Mouse (Mus musculus): ENCODE data around the gene Ccdc71l.
A peak's percentile ranks its signal among the peaks of the same experiment; 100 is the strongest.

Gene Ccdc71l

GRCm38 (mm10) chr12:32378528-32379295 lies at the start of gene Ccdc71l:
Gene Ccdc71l, plus strand, starts transcription at chr12:32378704.
- DNase-seq (ENCODE audit: low spot score), result peak; percentile 72

- no peak for DNase-seq (ENCODE audit: low spot score)
These were observed 39.4 kb upstream of the Ccdc71l start for GRCm38 (mm10) chr12:32339078-32339477.

DNA sequence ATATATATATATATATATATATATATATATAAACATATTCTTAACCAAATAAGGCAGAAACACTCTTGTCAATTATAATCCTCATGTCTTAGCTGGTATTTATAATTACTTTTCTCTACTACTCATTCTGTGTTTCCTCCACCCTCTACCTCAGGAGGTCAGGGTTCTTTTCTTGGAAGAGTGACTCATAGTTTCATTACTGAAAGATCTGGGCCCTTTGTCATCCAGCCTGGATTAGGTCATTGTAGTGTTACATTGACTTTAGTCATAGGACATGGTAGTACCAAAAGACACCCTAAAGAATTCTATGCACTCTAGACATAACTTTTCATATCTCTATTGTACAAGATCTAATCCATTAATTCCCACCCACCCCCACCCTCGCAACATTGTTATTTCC lies 35.0 kb upstream of the Ccdc71l start:
- no peak for DNase-seq (ENCODE audit: low spot score)

DNA sequence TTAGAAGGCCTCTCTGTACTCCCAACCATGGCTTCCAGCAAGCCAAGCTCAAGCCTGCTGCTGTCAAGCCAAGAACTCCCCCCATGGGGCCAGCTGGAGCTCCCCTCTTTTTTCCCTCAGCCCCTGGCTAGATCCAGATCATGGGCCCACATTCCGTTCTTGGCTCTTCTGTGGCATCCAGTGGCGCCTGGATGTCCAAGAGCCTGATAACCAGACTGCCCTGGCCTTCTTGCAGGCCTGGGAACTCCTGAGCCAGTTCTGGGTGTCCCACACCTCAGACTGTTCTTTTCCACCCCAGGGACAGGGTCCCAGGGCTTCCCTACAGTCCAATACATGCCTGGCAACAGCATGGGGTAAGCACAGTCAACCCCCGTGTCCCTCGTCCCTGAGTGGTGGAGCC lies 32.4 kb upstream of the Ccdc71l start:
- no peak for DNase-seq (ENCODE audit: low spot score)

DNA sequence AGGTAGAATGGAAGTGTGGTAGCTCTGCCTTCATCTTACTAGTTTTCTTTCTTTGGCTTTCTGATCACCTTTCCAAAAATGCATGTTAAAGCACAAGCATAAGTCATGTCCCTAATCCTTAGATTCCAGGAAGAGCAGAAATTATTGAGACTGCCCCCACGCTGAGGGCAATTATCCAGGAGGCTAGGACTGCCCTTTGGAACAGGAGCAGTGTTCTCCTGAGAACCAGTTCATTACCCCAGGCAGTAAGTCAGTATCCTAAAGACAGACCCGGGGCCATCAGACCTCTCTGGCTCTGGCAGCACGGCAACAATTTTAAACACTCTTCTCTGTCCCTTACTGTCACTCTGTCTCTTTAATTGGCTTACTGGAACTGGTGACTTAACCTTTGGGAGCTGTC lies 30.0 kb upstream of the Ccdc71l start:
- DNase-seq (ENCODE audit: low spot score), result no peak

DNA sequence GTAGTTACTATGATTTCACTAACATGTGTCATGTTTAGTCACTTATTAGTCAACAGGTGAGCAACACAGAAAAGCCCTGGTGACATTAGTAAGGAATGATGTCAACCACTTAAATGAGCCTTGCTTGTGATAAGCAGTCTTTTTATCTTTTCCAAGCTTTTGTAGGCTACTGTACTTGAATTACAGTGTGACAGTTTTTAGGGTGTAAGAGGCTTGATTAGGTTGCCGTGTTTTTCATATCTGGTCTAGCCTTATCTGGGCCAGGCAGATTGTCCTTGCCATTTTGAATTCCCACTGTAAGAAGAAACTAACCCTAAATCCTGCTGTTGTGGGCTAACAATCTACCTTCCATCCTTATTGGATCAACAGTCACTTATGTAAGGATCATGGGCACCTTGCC lies 26.6 kb upstream of the Ccdc71l start:
- DNase-seq (ENCODE audit: low spot score), result no peak

DNA sequence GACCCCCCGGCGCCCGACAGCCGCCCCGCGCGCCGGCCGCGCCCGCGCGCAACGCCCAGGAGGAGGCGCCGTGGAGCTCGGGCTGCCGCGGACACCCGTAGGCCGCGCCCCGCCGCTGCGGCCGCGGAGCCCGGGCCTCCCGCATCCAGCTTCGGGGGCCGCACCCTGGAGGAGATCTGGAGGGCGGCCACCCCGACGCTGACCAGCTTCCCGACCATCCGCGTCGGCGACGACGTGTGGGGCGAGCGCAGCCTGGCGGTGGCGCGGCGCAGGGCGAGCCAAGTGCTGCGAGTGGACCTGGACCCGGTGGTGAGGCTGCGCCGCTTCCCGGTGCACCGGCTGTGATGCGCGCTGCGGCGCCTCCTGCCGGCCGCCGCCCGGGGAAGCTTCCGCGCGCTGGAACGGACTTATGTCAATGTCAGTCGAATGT lies 807 bp downstream of the Ccdc71l start:
- peak; percentile 74 for DNase-seq (ENCODE audit: low spot score)

- DNase-seq (ENCODE audit: low spot score), result no peak
These were observed 1.2 kb downstream of the Ccdc71l start for GRCm38 (mm10) chr12:32379731-32380130.

DNA sequence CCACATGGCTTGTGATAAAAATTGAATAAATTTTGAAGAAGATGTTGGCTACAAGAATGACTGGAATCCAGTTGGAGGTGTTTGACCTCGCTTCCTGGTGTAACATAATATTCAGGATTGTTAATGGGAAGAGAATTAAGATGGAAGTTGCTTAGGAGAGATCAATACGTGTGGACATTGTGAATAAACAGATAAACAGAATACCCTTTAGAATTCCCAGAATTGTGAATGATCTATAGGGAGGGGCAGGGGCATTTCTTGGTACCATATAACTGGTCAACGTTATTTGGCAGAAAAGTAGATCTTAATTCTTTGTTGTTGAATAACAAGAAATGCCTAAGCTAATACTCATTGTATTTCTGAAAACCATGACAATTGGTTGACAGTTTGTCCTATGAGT lies 2.0 kb downstream of the Ccdc71l start:
- no peak for DNase-seq (ENCODE audit: low spot score)

DNA sequence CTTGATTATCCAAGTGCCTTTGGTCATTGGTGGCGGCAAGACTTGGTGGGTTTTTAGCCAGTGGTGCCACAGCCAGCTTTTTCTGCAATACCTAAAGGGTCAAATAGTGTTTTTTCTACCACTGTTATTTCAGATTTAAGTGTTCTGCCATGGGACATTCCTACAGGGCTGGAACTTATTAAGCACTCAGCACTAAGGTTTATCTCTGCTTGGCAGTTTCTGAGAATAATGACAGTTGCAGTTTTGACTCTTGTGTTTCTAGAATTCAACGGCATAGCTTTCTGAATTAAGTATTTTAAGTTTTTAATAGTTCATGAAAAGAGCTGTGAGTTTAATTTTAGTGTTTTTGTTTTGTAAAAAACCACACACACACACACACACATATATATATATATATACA lies 2.5 kb downstream of the Ccdc71l start:
- DNase-seq (ENCODE audit: low spot score), result no peak

GRCm38 (mm10) chr12:32419537-32419936 lies 41.0 kb downstream of the Ccdc71l start:
- no peak for DNase-seq (ENCODE audit: low spot score)

DNA sequence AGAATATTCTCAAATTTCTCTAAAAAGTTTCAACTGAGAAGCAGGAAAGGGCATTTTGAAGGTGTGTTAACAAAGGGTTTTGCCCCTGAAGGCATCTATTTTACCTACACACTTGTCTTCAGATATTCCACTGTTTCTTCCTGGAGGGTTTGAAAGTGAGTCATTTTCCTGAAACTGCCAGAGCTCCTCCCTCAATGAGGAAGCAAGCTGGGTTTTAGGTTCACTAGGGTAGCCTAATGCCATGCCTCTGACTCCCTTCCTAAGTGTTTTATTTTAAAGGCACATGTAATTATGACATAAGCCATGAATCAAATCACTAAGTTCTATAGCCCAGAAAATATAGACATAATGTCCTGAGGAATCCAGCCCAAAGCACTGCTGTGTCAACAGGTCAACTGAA lies 49.3 kb downstream of the Ccdc71l start:
- no peak for DNase-seq (ENCODE audit: low spot score)

DNA sequence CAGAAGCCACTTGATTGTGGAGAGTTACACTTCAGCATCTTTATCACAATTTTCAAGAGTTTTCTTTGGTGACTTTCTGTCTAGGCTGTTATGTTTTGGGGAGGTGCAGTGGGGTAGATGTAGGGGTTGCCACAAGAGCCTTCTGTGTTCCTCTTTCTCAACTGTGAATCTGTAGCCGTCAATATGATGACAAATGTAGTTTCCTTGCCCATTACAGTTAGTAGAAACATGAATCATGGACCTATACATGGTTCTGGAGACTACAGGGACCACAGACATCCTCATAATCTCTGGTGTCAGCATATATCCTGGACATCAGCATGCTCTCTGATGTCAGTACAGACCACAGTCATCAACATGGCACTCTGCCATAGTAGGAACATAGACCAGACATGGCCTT lies 52.5 kb downstream of the Ccdc71l start:
- DNase-seq (ENCODE audit: low spot score), result no peak
